Mouse (Mus musculus) intestine, postnatal 0 days (tissue): Measurements from ENCODE around the gene Hoxa7. TPM values are rescaled to one million over a fixed set of nuclear protein-coding genes. Genes with fewer than 3 reads are reported as not detected.

Experiments
- ATAC-seq: fragments of 200-750 bp; cut with Nextera tagmentation; 2 replicates; pipeline ENCODE4 v1.8.0; 2017; ENCODE audit warnings: mild to moderate bottlenecking, moderate TSS enrichment, moderate library complexity
- H3K27ac ChIP-seq: fragments of 300-500 bp; sonication (generic); 2 replicates; pipeline ENCODE4 v1.5.1; 2014; ENCODE audit warnings: mild to moderate bottlenecking, low read depth, low read length, moderate library complexity
- H3K27me3 ChIP-seq: fragments of 300-500 bp; sonication (generic); replicated peaks from 2 replicates; pipeline ENCODE4 v1.6.1; 2014; ENCODE audit warnings: low read length, mixed read lengths; ENCODE audit not compliant: control insufficient read depth, insufficient read depth
- H3K36me3 ChIP-seq: fragments of 300-500 bp; sonication (generic); 2 replicates; pipeline ENCODE4 v1.6.1; 2014; ENCODE audit warnings: mild to moderate bottlenecking, moderate library complexity; ENCODE audit not compliant: control insufficient read depth, insufficient read depth
- H3K4me1 ChIP-seq: fragments of 300-500 bp; sonication (generic); replicated peaks from 2 replicates; pipeline ENCODE4 v1.6.1; 2014; ENCODE audit warnings: antibody characterized with exemption, low read length, mixed read lengths; ENCODE audit not compliant: control insufficient read depth, insufficient read depth
- H3K4me2 ChIP-seq: fragments of 300-500 bp; sonication (generic); replicated peaks from 2 replicates; pipeline ENCODE4 v1.6.1; 2014; ENCODE audit warnings: low read depth, mild to moderate bottlenecking, moderate library complexity
- H3K4me3 ChIP-seq: fragments of 300-500 bp; sonication (generic); 2 replicates; pipeline ENCODE4 v1.5.1; 2014; ENCODE audit warnings: low read depth, low read length
- H3K9ac ChIP-seq: fragments of 300-500 bp; sonication (generic); 2 replicates; pipeline ENCODE4 v1.6.1; 2014; ENCODE audit warnings: mild to moderate bottlenecking, low read depth, low read length
- H3K9me3 ChIP-seq: fragments of 300-500 bp; sonication (generic); 2 replicates; pipeline ENCODE4 v1.6.1; 2016; ENCODE audit warnings: mixed run types; ENCODE audit not compliant: control insufficient read depth
- CTCF ChIP-seq: sonication (generic); IDR thresholded peaks from 2 replicates; pipeline ENCODE4 v1.5.1; 2016; ENCODE audit warnings: low read depth, mild to moderate bottlenecking, control low read depth, antibody characterized with exemption, moderate library complexity
- WGBS: fragments of 180-500 bp; shearing (Covaris S2); extraction: QIAGEN DNeasy Blood & Tissue Kit; methylation state at CpG from one replicate; pipeline ENCODE4 v1.1.7; 2014; 5-methylcytosine and 5-hydroxymethylcytosine counted together
- polyA plus RNA-seq: library from polyadenylated mRNA; unstranded; fragments of >200 nt; fragmentation: Nextera tagmentation; extraction: Ambion mirVana; gene quantifications from 2 replicates; pipeline ENCODE4 v1.2.1, GENCODE M21; 2015

Gene Hoxa7
- polyA plus RNA-seq, 1 experiment from 2014 or later = 6.2 TPM

GRCm38 (mm10) chr6:52175864-52176263 is 45.8 kb downstream of the Hoxa7 start:
- TF ChIP-seq CTCF = no peak
- H3K9ac ChIP-seq = peak overlapping the region; percentile 68
- peak overlapping the region; percentile 87 for H3K27ac ChIP-seq
- peak overlapping the region; percentile 61 for H3K4me3 ChIP-seq
- WGBS = 1% methylated on average over 22 of the region's 35 CpGs
- peak; percentile 27; the same call in 1 of the 2 replicates for ATAC-seq
- peaks cover 24% of the 10 kb centered on the region; the same call in 1 of the 2 replicates for H3K27me3 ChIP-seq
- no peaks in the 10 kb centered on the region for H3K4me1 ChIP-seq
- H3K4me2 ChIP-seq = peak overlapping the region; percentile 76
- H3K36me3 ChIP-seq = no peaks in the 10 kb centered on the region
- no peaks in the 10 kb centered on the region for H3K9me3 ChIP-seq

DNA sequence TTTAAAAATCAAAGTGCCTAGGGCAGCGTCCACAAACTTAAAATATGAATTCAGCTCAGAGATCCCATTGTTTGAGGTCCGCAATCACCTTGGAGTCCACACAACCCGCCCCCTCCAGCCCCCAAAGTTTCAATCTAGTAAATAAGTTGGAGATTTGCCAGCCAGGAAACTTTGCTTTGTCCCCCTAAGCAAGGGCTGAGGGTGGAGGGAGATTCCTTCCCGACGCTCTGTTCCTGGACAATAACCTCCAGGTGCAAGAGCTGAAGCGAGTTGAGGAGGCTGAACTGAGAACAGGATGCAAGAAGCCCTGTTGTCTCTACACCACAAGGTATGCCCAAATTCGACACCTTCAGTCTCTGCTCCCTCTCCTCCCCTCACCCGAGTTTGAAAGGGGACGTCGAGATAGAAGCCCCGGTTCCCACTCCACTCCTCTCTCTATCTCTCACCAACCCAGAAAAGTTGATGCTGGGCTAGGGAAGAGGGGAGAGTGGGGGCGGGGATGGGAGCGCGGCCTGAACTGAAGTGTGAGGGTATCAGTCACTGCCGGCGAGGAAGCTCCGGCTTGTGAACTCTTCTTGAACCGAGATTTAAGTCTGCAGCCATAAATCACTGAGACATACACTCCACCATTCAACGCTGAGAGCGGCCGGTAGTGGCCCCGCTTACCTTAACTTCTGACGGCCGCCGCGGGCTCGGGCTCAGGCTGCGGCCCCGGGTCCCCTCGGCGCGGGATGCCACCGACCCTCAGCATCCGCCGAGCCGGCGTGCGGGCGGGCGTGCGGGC is 46.5 kb downstream of the Hoxa7 start:
- peak overlapping the region; percentile 61 for H3K4me3 ChIP-seq
- WGBS = 5% methylated on average over 41 of the region's 41 CpGs
- H3K36me3 ChIP-seq = no peaks in the 10 kb centered on the region; the same call in 1 of the 2 replicates
- no peaks in the 10 kb centered on the region for H3K4me1 ChIP-seq
- H3K4me2 ChIP-seq = peak overlapping the region; percentile 76
- TF ChIP-seq CTCF = no peak
- H3K27ac ChIP-seq = peak overlapping the region; percentile 87
- peak; percentile 38; the same call in 1 of the 2 replicates for ATAC-seq
- H3K9ac ChIP-seq = peak overlapping the region; percentile 68
- H3K27me3 ChIP-seq = peaks cover 24% of the 10 kb centered on the region; the same call in 1 of the 2 replicates
- no peaks in the 10 kb centered on the region for H3K9me3 ChIP-seq

GRCm38 (mm10) chr6:52173648-52174047 is 48.0 kb downstream of the Hoxa7 start:
- Histone ChIP-seq H3K27ac (no peak overlapping the region), H3K9ac (no peak overlapping the region)

DNA sequence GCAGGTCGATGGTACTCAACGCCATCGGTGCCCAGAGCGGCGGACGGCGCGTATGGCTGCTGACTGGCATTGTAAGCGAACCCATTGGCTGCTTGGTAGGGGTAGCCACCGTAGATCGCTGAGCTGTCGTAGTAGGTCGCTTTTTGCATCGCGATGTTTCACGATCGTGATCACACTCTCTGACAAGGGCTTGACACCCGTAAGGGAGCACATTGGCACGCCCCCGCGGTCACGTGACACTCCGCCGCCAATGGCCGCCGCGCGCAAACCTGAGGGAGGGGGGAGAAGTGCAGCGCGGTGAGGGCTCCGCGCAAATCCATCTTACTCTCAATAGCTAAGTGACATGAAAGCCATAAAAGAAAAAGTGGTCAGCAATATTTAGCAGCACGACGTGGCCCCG is 49.2 kb downstream of the Hoxa7 start:
- Histone ChIP-seq H3K9me3 (no peaks in the 10 kb centered on the region), H3K36me3 (no peaks in the 10 kb centered on the region; the same call in 1 of the 2 replicates), H3K4me3 (peak overlapping the region; percentile 20), H3K9ac (peak overlapping the region; percentile 38; the same call in 1 of the 2 replicates), H3K27me3 (peaks cover 17% of the 10 kb centered on the region; the same call in 1 of the 2 replicates), H3K4me1 (no peaks in the 10 kb centered on the region), H3K27ac (peak overlapping the region; percentile 66), H3K4me2 (peak overlapping the region; percentile 62)
- TF ChIP-seq CTCF = no peak
- 5% methylated on average over 35 of the region's 35 CpGs for WGBS
- peak; percentile 63 for ATAC-seq

More at GRCm38 (mm10) chr6:52173648-52174047, 48.0 kb downstream of the Hoxa7 start:
- WGBS = 20% methylated on average over 4 of the region's 4 CpGs
- ATAC-seq = no peak
- Histone ChIP-seq H3K4me3 (no peak overlapping the region), H3K27me3 (peaks cover 19% of the 10 kb centered on the region; the same call in 1 of the 2 replicates), H3K36me3 (no peaks in the 10 kb centered on the region; the same call in 1 of the 2 replicates), H3K9me3 (no peaks in the 10 kb centered on the region), H3K4me1 (no peaks in the 10 kb centered on the region), H3K4me2 (peak overlapping the region; percentile 62; the same call in 1 of the 2 replicates)
- no peak for TF ChIP-seq CTCF

GRCm38 (mm10) chr6:52171938-52172337 is 49.7 kb downstream of the Hoxa7 start:
- H3K9ac ChIP-seq = no peak overlapping the region
- ATAC-seq = no peak
- no peaks in the 10 kb centered on the region for H3K4me1 ChIP-seq
- peak overlapping the region; percentile 20; the same call in 1 of the 2 replicates for H3K4me3 ChIP-seq
- no peaks in the 10 kb centered on the region for H3K9me3 ChIP-seq
- peak overlapping the region; percentile 62 for H3K4me2 ChIP-seq
- H3K27me3 ChIP-seq = peaks cover 17% of the 10 kb centered on the region
- TF ChIP-seq CTCF = no peak
- no peaks in the 10 kb centered on the region; the same call in 1 of the 2 replicates for H3K36me3 ChIP-seq
- H3K27ac ChIP-seq = peak overlapping the region; percentile 64
- 31% methylated on average over 7 of the region's 7 CpGs for WGBS

GRCm38 (mm10) chr6:52171331-52171730 is 50.3 kb downstream of the Hoxa7 start:
- Histone ChIP-seq H3K9ac (no peak overlapping the region), H3K4me1 (no peaks in the 10 kb centered on the region), H3K27ac (0 out of 2 replicates have a peak overlapping the region, but pooled peaks have one; percentile 37), H3K36me3 (no peaks in the 10 kb centered on the region; the same call in 1 of the 2 replicates), H3K4me3 (no peak overlapping the region), H3K4me2 (peak overlapping the region; percentile 49), H3K27me3 (peaks cover 17% of the 10 kb centered on the region), H3K9me3 (no peaks in the 10 kb centered on the region)
- whole genome bisulfite sequencing = 66% methylated on average over 4 of the region's 4 CpGs
- no peak for TF ChIP-seq CTCF
- no peak for ATAC-seq
